Mouse (Mus musculus): ENCODE measurements around the gene Gm49320.

Gene Gm49320

DNA sequence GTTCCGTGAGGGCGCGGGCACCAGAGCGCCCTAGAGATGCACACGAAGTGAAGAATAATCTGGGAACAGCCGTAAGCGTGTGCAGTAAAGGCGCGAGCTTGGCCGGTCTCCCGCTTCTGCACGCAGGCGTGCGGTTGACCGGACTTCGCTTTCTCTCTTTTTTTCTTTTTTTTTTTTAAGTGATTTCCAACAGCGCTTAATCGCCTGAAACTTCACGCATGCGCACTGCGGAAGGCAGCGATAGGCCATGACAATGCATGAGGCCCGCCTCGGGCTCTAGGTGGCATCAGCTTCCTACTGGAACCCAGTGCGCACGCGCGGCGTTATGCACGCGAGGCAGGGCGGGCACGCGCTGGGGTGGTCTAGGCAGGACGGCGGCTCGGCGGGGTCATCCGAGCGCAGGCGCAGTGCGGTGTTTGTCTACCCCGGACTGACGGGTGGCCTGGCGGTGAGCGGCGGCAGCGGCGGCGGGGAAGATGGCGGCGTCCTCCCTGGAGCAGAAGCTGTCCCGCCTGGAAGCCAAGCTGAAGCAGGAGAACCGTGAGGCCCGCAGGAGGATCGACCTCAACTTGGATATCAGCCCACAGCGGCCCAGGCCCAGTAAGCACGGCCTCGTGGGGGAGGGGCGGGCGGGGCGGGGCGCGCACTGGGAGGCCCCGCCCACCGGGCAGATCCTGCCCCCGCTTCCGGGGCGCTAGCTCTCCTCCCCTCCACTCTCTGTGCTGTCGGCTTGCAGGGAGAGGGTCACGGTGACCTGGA lies at the start of gene Gm49320, which contains the start of gene Map2k7:
Gm49320 (plus strand) TSS at position 432 of the 759 bp plus-strand sequence.
Map2k7 (plus strand) TSS at position 307 of the 759 bp plus-strand sequence.
- peak; percentile 100 for DNase-seq

DNA sequence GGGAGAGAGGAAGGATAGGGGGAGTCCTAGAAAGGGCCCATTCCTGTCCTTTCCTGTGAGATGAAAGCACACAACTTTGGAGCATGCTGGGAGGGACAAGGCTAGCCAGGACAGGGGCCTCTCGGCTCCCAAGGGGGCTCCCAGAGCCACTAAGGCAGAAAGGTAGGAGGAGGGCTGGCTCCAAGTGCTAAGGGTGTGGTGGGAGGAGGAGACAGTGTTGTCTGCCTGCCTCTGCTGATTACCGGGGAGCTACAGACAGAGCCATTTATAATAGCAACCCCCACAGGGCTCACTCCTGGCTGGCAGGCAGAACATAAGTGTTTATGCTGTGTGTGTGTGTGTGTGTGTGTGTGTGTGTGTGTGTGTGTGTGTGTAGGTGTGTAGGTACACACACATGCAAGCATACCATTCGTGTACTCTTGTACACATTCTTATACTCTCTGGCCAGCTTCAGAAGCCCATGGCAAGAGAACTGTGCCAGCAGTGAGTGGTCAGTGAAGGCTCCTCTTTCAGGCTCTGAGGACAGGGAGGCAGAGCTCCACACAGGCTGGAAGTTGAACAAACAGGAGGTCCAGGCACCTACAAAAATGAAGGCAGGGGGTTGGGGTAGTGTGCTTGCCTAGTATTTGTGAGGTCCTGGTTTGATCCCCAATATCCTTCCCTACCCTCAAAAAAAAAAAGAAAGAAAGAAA lies 49.5 kb upstream of the Gm49320 start:
- no peak for DNase-seq

DNA sequence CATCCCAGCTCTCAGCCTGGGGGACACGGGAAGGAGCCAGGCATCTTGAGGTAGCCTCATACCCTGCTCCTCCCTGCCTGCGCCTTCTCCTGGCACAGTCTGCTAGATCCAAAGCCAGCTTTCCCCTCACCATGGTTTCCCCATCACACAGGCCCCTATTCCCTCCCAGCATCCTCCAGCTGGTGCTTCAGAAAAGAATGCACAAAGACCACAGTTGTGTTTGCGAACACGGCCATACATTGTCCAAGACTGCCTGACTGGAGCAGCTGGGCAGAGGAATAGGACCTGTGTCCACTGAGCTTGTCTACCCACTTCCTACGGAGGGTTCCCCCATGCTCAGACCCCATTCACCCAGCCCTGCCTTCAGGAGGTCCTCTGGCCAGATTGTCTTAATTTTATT lies 46.4 kb upstream of the Gm49320 start:
- DNase-seq = no peak

DNA sequence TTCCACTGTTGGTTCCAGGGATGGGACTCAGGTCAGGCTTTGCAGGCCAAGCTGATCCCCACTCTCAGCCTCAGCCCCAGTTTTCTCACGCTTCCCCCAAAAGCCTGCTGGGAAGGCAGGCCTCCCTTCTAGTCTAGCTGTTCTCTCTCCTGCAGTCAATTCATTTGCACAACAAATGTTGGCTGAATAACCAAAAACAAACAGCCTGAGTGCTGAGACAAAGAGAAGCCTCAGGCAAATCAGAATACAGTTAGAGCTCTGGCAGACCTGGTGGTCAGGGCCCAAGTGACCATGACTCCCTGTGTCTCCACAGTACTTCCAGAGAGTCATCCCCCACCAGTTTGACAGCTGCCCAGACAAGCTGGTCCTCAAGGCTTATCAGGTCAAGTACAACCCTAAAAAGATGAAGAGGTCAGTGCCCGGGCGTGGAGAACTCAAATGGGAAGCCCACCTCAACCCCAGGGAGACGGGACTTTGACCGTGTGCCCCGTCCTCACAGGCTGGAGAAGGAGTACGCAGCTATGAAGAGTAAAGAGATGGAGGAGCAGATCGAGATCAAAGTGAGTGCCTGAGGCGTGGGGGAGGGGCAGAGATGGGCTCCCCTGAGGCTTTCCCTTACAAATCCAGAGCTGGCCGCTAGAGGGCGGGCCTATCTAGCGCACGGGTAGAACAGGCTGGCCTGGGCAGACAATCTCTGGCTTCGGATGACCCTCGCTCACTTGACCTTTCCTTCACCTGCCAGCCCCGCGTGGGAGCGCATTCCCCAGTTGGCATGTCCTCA lies 45.7 kb upstream of the Gm49320 start:
- DNase-seq = peak; percentile 91

DNA sequence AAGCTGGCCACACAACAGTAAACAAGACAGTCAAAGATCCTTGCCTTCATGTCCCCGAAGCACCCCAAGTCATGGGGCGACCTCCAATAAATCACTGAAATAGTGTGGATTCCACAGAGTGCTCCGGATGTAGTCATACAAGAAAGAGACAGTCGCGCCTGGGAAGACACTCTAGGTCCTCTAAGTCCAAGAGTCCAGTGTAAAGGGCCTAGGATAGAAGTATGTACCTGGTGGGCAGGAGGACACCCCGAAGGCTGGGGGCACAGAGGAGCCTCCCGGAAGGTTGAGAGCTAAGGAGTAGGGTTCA lies 45.1 kb upstream of the Gm49320 start:
- DNase-seq = no peak

DNA sequence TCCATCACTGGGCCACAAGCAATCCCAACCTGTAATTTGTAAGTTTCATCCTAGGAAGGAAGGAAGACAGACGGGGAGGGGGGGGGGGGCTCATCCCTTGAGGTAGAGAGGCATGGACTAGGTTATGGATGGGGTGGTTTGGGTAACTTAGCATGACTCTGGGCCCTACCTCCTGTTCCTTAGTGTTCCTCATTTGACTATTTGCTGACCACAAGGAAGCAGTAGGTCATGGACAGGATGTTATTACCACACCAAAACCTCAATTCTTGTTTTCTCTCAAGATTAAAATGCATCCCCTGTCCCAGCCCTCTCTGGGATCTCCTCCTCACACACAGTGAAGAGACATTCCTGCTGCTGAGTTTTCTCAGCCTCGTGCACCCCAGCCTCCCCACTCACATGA lies 37.3 kb upstream of the Gm49320 start:
- no peak for DNase-seq

DNA sequence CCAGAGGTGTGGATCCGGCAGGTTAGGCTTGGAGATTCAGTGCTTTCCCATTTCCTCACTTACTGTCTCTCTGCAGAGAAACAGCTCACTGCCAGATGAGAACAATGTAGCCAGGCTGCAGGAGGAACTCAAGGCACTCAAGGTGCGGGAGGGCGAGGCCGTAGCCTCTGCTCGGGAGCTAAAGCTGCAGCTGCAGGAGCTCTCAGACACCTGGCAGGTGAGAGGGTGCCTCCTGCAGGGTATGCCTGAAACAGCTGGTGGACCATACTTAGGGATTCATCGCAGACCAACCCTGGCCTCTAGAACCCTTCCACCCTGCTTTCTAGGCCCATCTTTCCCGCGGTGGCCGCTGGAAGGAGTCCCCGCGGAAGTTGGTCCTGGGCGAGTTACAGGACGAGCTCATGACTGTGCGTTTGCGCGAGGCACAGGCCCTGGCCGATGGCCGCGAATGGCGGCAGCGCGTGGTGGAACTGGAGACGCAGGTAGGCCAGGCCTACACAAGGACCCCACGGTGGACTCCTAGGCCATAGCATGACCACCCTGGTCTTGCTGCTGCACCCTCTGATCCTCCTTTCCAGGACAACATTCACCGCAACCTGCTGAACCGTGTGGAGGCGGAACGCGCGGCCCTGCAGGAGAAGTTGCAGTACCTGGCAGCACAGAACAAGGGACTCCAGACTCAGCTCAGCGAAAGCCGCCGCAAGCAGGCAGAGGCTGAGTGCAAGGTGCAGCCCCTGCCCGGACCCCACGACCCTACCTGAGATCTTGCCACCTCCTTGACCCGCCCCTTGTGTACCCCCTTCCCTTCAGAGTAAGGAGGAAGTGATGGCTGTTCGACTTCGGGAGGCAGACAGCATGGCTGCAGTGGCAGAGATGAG lies 33.2 kb upstream of the Gm49320 start:
- no peak for DNase-seq

DNA sequence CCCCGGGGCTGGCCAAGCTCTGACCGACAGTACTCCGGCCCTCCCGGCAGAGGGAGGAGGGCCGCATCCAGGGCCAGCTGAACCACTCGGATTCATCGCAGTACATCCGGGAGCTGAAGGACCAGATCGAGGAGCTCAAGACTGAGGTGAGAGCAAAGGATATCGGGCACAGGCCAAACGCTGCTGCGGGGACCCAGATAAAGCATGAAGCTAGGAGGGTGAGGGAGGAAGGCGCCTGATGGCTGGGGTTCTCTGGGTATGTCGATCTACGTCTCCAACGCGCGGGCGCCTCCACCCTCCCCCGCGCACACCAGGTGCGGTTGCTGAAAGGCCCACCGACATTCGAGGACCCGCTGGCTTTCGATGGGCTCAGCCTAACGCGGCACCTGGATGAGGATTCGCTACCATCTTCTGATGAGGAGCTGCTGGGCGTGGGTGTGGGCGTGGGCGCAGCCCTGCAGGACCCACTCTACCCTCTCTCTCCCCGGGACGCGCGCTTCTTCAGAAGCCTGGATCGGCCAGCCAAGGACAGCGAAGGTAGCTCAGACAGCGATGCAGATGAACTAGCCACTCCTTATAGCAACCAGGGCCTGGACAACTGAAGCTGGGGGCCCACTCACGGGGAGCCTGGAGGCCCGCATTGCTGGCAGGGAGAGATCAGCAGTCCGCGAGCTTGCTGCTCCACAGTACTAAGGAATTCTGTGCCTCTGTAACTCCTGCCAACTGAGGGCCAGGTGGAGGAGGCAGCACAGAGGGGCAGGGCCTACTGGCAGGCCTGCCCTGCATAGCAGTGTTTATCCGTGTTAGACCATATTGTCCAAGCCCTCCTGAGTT lies 32.3 kb upstream of the Gm49320 start:
- no peak for DNase-seq

DNA sequence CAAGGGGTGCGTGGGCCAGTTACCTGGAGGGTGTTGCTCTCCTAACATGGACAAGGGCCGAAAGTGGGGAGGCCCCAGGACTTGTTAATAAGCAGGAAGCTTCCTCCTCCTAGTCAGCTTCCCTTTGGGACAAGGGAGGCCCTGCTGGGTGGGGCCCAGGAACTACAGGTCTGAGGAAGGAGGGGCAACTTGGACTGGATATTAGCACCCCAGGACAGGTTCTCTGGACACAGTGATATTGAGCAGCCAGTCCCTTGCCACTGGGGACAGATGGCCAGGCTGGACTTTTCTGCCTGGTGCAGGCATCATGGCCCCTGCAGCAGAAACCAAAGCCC lies 31.7 kb upstream of the Gm49320 start:
- no peak for DNase-seq

DNA sequence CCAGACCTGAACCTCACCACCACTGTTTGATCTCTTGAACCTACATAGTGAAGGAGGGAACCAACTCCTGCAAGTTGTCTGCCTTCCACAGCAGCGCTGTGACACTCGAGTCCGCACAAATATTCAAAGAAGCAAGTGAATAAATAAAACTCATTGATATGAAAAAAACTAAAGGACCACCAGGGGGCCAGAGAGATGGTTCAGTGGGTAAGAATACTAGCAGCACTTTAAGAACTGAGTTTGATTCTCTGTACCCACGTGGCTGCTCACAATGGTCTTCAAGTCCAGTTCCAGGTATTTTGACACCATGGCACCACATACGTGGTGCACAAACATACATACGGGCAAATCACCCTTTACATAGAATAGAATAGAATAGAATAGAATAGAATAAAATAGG lies 27.6 kb upstream of the Gm49320 start:
- DNase-seq = no peak

DNA sequence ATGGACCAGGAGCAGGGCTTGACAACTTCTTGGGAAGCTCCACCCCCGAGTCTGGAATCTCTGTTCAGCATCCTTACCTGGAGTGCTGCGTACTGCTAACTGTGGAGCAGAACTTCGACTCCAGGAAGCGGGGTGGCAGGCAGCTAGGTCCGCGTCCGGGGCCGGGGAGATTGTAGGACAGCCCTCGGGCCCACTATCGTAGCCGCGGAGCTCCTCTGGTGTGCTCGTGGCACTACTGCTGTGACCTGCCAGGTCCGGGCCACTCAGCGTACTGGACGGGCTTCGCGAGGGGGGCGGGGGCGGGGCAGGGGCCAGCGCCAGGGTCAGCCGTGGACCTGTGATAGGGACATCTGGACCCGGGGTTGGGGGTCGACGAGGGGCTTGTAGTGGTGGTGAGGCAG lies 25.9 kb upstream of the Gm49320 start:
- DNase-seq = no peak

DNA sequence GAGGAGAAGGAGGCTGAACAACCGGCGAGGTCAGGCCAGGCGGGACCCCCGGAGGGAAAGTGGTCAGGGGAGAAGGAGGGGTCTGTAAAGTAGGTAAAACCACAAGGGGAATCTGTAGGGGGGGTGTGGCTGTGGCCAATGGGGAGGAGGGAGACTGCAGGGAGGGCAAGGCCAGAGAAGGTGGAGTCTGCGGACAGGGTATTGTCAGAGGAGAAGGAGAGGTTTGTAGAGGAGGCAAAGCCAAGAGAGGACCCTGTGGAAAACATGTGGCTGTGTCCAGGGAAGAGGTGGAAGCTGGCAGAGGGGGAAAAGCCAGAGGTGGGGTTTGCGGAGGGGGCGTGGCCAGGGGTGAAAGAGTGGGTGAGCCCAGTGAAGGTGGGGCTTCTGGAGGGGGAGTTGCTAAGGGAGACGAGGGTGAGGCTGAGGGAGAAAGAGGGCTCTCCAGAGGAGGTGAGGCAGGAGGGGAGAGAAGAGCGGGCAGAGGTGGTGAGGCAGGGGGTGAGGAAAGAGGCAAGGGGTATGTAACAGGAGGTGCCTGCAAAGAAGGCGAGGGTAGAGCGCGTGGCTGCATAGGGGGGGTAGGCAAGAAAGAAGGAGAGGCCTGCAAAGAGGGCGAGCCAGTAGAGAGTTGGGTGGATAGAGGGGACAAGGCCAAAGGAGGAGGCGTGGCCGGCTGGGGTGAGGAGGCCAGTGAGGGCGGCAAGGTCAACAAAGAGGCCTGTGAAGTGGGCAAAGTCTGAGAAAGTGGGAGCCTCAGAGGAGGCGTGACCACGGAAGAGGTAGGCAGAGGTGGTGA lies 25.3 kb upstream of the Gm49320 start:
- DNase-seq = peak; percentile 70

DNA sequence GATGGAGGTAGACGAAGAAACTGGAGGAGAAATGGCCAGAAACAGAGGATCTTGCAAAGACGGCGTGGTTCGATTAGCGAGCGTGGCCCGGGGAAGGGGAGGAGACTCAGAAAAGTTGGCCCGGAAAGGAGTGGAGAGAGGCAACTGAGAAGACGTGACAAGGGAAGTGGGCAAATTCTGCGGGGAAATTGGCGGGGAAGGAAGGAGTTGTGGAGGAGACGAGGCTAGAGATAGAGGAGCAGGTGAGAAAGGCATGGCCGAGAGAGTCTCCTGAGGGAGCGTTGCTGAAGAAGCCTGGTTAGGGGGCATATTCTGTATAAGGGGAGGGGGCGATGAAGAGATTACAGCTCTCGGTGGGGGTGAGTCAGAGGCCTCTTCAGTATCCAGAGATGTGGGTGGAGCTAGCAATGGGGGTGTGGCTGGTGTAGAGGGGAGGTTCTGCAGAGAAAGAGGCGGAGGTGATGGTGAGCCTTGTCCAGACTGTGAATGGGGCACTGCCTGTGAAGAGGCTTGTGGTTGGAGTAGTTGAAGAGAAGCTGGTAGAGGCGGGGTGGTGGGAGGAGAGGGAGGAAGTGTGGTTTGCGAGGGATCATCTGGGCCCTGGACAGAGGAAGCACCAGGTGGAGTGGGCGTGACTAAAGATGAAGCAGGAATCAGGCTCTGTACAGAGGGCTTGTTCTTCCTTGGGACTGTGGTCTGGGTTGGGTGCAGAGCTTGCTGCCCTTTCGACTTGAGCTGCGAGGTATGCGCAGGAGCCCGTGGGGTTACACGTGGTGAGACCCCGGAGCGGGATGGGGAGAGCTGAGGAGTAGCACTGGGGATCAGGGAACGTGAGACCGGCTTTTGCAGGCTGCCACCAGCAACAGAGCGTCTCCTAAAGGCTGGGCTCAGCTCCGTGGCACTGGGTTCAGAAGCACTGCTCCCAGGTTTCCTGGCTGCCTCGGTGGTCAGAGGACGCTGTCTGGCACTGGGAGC lies 24.4 kb upstream of the Gm49320 start:
- peak; percentile 69 for DNase-seq

DNA sequence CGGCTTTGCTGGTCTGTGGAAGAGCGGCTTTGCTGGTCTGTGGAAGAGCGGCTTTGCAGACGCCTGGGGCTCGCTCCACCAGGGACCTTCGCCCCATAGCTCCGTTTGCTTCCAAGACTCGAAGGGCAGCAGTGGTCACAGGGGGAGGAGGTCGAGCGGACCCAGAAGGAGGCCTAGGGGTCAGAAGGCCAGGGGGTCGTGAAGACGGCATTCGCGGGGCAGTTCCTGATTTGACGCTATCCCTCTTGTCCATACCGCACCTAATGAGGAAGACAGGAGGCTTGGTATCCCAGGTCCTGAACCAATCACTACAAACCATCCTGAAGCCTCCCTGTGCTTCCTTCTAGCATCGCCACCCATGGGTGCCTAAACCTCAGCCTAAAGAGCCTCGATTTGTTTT lies 22.4 kb upstream of the Gm49320 start:
- DNase-seq = no peak

DNA sequence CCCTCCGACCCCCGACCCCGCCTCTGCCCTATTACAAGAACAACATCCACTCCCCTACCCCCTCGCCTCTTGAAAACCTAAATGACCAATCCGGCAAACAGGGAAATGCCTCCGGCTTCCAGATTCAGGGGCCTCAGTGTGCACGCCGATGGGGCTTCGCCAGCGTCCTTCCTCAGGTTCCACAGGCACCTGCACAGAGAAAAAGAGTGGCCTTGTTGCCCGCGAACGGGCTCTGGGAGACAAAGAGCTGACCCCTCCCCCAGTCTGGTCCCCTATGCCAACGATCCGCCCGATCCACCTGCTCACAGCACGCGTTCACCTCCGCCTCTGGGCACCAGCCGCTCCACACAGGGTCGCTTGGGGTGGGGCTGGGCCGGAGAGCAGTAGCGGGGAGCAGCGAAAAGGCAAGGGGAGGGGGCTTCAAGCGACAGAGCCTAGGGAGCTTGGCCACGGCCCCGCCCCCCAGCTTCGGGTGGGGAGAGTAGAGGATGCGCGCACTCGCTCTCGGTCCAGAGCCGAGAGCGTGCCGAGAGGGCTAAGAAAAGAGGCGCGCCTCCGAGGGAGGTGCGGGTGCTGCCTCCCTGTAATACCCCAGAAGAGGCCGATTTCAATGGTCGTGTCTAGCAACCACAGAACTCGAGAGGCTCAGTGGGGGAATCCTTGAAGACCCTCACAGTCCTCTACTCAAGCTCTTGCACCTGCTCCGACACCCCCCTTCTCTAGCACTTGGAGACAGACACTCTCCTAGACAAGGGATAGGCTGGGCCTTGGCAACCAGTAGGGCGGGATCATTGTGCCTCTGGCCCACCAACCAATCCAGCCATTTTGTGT lies 21.7 kb upstream of the Gm49320 start, which contains the start of gene Prr36:
Prr36 (minus strand) TSS at position 669 of the 831 bp plus-strand sequence.
- DNase-seq = peak; percentile 39

DNA sequence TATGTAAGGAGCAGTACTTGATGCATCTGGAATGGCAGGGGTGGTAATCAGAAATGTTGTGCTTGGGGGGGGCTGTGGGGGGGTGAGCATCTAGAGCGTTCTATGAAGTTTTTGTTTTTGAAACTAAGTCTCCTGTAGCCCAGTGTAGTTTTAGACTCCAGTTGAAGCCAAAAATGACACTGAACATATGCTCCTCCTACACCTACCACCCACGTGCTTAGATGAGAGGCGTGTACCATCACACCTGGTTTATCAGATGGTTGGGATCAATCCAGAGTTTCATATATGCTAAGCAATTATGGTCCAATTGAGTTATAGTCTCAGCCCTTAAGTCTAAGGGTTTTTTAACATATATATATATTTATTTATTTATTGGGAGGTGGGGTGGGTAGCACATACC lies 19.0 kb upstream of the Gm49320 start:
- DNase-seq = no peak

DNA sequence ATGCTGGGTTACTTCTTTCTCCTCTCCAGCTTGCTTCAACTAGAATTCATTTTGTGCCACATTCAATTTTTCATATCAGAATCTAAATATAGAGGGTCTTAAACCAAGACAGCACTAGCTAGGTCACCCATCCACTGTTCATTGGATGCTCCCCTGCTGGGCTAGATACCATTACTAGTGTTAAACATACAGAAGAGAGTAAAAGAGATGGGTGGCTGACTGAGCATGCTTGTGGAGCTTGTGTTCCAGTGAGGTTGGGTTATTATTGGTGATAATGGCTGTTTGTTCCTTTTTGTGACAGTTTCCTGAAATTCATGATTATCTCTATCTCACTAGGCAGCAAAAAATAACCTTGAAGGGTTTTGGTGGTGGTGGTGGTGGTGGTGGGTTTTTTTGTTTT lies 16.6 kb upstream of the Gm49320 start:
- DNase-seq = no peak

DNA sequence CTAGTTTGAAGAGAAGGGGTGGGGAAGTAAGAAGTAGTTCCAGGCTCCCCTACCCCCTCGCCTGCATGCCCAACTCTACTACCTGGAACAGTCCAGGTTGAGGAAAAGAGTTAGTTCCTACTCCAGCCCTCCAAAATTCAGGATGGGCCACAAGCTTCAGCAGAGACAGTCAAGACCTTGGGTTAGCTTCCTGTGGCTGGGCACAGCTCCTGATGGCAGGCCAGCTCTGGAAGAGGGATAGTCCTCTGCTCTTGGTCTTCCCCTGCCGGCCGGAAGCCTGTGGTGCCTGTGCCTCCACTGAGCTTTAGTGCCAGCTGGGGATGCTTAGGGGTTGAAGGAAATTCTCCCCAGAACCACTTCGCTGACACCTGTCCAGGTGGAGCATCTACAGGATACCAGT lies 12.3 kb upstream of the Gm49320 start:
- DNase-seq = no peak

Measured in thymus, postnatal 14 days (tissue).